Mouse (Mus musculus) hindbrain, embryonic 12.5 days (tissue): Measurements from ENCODE around the gene Rbm44. TPM values are rescaled to one million over a fixed set of nuclear protein-coding genes. Genes with fewer than 3 reads are reported as not detected.

ENCODE experiments used
- ATAC-seq: fragments of 200-750 bp; cut with Nextera tagmentation; 2 replicates; pipeline ENCODE4 v1.8.0; 2017; ENCODE audit warnings: moderate TSS enrichment; ENCODE audit not compliant: low FRiP score
- H3K27ac ChIP-seq: fragments of 300-500 bp; sonication (generic); 2 replicates; pipeline ENCODE4 v1.5.1; 2016; ENCODE audit warnings: mild to moderate bottlenecking
- H3K27me3 ChIP-seq: fragments of 300-500 bp; sonication (generic); 2 replicates; pipeline ENCODE4 v1.6.1; 2016; ENCODE audit warnings: mild to moderate bottlenecking
- H3K36me3 ChIP-seq: fragments of 300-500 bp; sonication (generic); 2 replicates; pipeline ENCODE4 v1.6.1; 2016; ENCODE audit warnings: mild to moderate bottlenecking
- H3K4me1 ChIP-seq: fragments of 300-500 bp; sonication (generic); 2 replicates; pipeline ENCODE4 v1.6.1; 2016
- H3K4me2 ChIP-seq: fragments of 300-500 bp; sonication (generic); replicated peaks from 2 replicates; pipeline ENCODE4 v1.6.1; 2016; ENCODE audit warnings: mild to moderate bottlenecking
- H3K4me3 ChIP-seq: fragments of 300-500 bp; sonication (generic); 2 replicates; pipeline ENCODE4 v1.5.1; 2016; ENCODE audit warnings: mild to moderate bottlenecking
- H3K9ac ChIP-seq: fragments of 300-500 bp; sonication (generic); 2 replicates; pipeline ENCODE4 v1.6.1; 2016; ENCODE audit warnings: mild to moderate bottlenecking, moderate library complexity
- H3K9me3 ChIP-seq: fragments of 300-500 bp; sonication (generic); replicated peaks from 2 replicates; pipeline ENCODE4 v1.6.1; 2016; ENCODE audit warnings: mild to moderate bottlenecking
- WGBS: fragments of 180-500 bp; shearing (Covaris S2); methylation state at CpG from one replicate; pipeline ENCODE4 v1.1.7; 2016; 5-methylcytosine and 5-hydroxymethylcytosine counted together
- polyA plus RNA-seq: library from polyadenylated mRNA; unstranded; fragments of >200 nt; fragmentation: Nextera tagmentation; extraction: Ambion mirVana; gene quantifications from 2 replicates; pipeline ENCODE4 v1.2.1, GENCODE M21; 2016

Rbm44 gene
- polyA plus RNA-seq, 1 experiment from 2014 or later: 1.5 TPM

GRCm38 (mm10) chr1:91215981-91216380, 71.1 kb downstream of the Rbm44 start:
- Histone ChIP-seq H3K36me3 (no peaks in the 10 kb centered on the region), H3K9me3 (no peaks in the 10 kb centered on the region), H3K27me3 (no peaks in the 10 kb centered on the region), H3K27ac (no peak overlapping the region), H3K4me3 (no peak overlapping the region), H3K4me2 (no peak overlapping the region), H3K4me1 (no peaks in the 10 kb centered on the region), H3K9ac (no peak overlapping the region)
- 58% methylated on average over 1 of the region's 1 CpGs for WGBS
- no peak for ATAC-seq

- H3K9ac ChIP-seq: no peak overlapping the region
- no peaks in the 10 kb centered on the region for H3K36me3 ChIP-seq
- no peaks in the 10 kb centered on the region for H3K9me3 ChIP-seq
- no peak for ATAC-seq
- 60% methylated on average over 10 of the region's 10 CpGs for WGBS
- H3K4me3 ChIP-seq: no peak overlapping the region
- H3K4me2 ChIP-seq: no peak overlapping the region
- no peaks in the 10 kb centered on the region for H3K27me3 ChIP-seq
- H3K27ac ChIP-seq: no peak overlapping the region
- H3K4me1 ChIP-seq: no peaks in the 10 kb centered on the region
Observed at GRCm38 (mm10) chr1:91216504-91217267, 71.8 kb downstream of the Rbm44 start.

- Histone ChIP-seq H3K9me3 (no peaks in the 10 kb centered on the region), H3K9ac (no peak overlapping the region), H3K36me3 (no peaks in the 10 kb centered on the region), H3K27me3 (no peaks in the 10 kb centered on the region), H3K4me2 (no peak overlapping the region), H3K4me3 (no peak overlapping the region), H3K27ac (no peak overlapping the region), H3K4me1 (no peaks in the 10 kb centered on the region)
- ATAC-seq: no peak
- 87% methylated on average over 7 of the region's 7 CpGs for WGBS
Observed at GRCm38 (mm10) chr1:91219641-91220321, 74.9 kb downstream of the Rbm44 start.

GRCm38 (mm10) chr1:91220322-91220672, 75.4 kb downstream of the Rbm44 start:
- WGBS: 91% methylated on average over 3 of the region's 3 CpGs
- Histone ChIP-seq H3K9me3 (no peaks in the 10 kb centered on the region), H3K9ac (no peak overlapping the region), H3K36me3 (no peaks in the 10 kb centered on the region), H3K27ac (no peak overlapping the region), H3K4me1 (no peaks in the 10 kb centered on the region), H3K4me2 (no peak overlapping the region), H3K4me3 (no peak overlapping the region), H3K27me3 (no peaks in the 10 kb centered on the region)
- ATAC-seq: no peak

Other genes starting within 250 kb of the Rbm44 start
- 0.09 and 0.22 TPM in 2 replicates for gene Mlph, start 230.0 kb upstream of the Rbm44 start, polyA plus RNA-seq
- gene Prlh, start 192.0 kb upstream of the Rbm44 start, polyA plus RNA-seq: not detected in 2 replicates
- 0.64 and 0.71 TPM in 2 replicates for gene Rab17, start 175.4 kb upstream of the Rbm44 start, polyA plus RNA-seq
- gene Lrrfip1, start 146.4 kb upstream of the Rbm44 start, polyA plus RNA-seq: 26.0 and 32.0 TPM in 2 replicates
- 0.91 and 1.1 TPM in 2 replicates for gene Ramp1, start 34.7 kb downstream of the Rbm44 start, polyA plus RNA-seq
- 67.5 and 71.8 TPM in 2 replicates for gene Ube2f, start 105.2 kb downstream of the Rbm44 start, polyA plus RNA-seq
- gene Scly, start 153.2 kb downstream of the Rbm44 start, polyA plus RNA-seq: 13.1 and 14.0 TPM in 2 replicates
- gene Espnl, start 177.0 kb downstream of the Rbm44 start, polyA plus RNA-seq: 0.17 and 0.18 TPM in 2 replicates
- 0.41 and 0.59 TPM in 2 replicates for gene Klhl30, start 205.9 kb downstream of the Rbm44 start, polyA plus RNA-seq
- gene Erfe, start 221.3 kb downstream of the Rbm44 start, polyA plus RNA-seq: 0.49 and 0.90 TPM in 2 replicates